Mouse (Mus musculus) gonadal fat pad, adult 2 months (tissue): ENCODE data around the gene Tubgcp6. TPM values are rescaled to one million over a fixed set of nuclear protein-coding genes. Genes with fewer than 3 reads are reported as not detected.

Experiments used
- DNase-seq: peaks from one replicate; pipeline ENCODE4 v3.0.0-alpha.2; 2012; ENCODE audit warnings: low read depth
- polyA plus RNA-seq: library from polyadenylated mRNA; depleted of rRNA; stranded (reverse); fragments of >200 nt; gene quantifications from 2 replicates; pipeline ENCODE4 v1.2.3, GENCODE M21; 2012

The Tubgcp6 gene
- polyA plus RNA-seq, 1 experiment: 71.9 TPM

- DNase-seq: no peak
Measured at GRCm38 (mm10) chr15:89141905-89142304, 19.0 kb upstream of the Tubgcp6 start.

GRCm38 (mm10) chr15:89141443-89141842, 18.5 kb upstream of the Tubgcp6 start:
- no peak for DNase-seq

DNA sequence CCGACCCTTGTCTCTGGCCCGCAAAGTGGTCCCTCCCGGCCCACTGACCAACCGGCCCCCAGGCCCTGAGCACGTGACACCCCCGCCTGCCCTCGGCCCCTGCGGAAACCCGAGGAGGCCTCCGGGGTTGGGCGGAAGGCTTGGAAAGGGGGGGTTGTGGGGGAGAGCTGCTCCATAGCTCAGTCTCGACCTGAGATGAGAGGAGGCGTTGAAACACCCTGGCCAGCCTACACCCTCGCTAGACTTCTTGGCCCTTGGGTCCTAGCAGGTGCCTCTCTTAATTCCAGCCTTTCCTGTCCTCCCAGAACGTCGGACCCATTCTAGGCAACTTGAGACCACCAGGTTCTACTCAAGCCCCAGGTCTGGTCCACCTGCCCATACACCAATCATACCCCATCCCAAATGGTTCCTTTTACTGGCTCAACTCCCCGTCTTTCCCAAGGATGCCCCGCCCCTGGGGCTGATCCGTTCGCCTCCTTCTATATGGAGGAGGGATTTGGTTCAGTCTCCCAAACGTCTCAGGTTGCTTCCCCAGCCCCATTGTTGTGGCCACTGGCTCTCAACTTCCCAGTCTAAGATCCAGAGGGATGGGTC, 17.8 kb upstream of the Tubgcp6 start, which contains the start of gene Mapk12:
Gene Mapk12, minus strand, starts transcription at position 45 of the 594 bp plus-strand sequence.
- DNase-seq: no peak

DNA sequence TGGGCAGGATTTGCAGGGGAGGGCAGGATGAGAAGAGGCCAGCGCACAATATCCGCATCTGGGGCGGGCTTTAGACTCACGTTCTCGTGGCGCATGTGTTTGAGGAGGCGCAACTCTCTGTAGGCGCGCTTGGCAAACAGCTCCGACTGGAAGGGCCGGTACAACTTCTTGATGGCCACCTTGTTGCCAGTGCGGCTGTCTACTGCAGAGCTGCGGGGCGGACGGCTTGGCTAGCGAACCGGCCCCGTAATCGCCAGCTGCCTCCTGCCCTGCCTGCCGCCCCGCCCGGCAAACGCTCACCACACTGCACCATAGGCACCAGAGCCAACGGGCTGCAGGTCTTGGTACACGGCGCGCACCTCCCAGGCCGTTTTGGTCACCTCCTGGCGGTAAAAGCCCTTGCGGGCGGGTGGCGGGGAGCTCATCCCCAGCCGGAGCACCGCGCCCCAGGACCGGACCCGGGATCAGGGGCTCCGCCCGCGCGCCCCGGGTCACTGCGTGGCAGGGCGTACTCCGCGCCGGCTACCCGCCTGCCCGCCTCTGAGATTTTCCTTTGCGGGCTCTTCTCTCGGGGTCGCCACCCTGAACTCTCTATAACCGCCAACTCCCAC, 17.2 kb upstream of the Tubgcp6 start:
- no peak for DNase-seq

- no peak for DNase-seq
Measured at GRCm38 (mm10) chr15:89138531-89138930, 15.6 kb upstream of the Tubgcp6 start.

DNA sequence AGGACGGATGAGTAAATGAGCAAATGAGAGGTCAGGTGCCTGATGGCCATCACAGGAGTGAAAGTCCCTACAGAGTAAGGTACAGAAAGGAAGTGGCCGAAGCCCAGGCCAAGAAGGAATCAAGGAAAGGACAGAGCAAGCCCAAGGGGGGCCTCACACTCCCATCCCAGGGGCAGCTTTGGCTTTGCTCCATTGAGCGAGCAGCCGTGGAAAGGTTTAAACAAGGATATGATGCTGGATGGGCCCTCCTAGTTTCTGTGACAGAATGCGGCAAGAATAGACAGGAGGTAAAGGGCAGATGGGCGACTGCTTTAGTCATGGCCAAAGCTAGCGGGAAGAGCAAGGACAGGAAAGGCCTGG, 15.1 kb upstream of the Tubgcp6 start:
- DNase-seq: no peak

- no peak for DNase-seq
Measured at GRCm38 (mm10) chr15:89137378-89138045, 14.6 kb upstream of the Tubgcp6 start.

- no peak for DNase-seq
Measured at GRCm38 (mm10) chr15:89136461-89137155, 13.7 kb upstream of the Tubgcp6 start.

GRCm38 (mm10) chr15:89131316-89131715, 8.4 kb upstream of the Tubgcp6 start:
- DNase-seq: no peak

DNA sequence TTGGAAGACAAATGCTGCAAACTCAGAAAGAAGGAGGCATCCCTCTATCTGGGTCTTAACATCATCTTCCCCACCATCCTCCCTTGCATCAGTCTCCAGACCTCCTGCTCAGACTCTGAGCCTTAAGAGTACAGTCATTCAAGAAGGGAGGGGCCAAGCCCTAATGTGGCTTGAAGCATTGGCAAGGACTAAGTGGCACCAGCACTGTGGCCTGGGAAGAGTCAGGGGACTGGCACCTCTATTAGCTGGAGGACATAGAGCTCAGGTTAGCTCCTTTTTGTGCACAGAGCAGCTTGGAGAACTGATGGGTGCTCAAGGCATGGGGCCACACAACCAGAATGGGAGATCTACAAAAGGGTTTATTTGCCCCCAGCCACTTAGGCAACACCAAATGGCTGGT, 7.3 kb upstream of the Tubgcp6 start:
- DNase-seq: no peak

GRCm38 (mm10) chr15:89128382-89129350, 5.8 kb upstream of the Tubgcp6 start, which contains the start of gene Hdac10:
TSS of gene Hdac10 (minus strand) at chr15:89128700.
- no peak for DNase-seq

DNA sequence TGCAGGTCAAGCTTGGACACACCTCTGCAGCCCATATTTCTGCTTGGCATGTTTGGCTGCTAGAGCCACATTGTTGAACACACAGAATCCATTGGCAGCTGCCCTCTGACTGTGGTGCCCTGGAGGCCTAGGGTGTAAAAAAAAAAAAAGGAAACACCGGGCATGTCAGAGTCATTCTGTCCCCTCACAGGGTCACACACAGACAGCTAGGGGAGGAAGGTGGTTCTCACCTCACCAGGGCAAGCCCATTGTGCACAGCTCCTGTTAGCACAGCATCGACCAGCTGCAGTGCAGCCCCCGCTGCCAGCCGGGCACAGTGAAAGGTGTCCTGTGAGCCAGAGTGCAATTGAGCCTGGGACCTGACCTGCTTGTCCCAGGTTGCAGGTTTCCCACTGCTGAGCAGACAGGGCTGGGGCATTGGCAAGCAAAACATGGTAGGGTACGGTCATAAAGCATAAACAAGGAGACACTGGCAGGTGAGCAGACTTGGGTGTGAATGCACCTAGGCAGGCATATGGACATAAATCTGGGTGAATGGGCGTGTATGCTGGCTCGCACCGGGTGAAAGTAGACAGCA, 4.5 kb upstream of the Tubgcp6 start:
- DNase-seq: no peak

DNA sequence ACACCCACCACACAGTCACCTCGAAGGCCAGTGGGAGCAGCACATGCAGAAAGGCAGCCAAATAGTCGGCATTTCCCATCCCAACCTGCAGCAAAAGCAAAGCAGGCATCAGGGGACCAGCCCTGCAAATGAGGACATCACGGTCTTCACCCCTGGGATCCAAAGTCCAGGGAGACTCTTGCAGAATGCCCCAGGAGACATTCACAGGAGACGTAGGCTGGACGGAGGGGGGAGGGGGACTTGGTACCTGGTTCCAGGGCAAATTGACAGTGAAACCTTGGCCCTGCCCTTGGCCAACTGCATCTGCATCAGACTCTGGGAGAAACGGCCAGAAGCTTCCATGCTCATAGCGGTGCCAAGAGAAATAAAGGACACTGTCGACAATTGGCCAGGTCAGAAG, 3.7 kb upstream of the Tubgcp6 start:
- DNase-seq: no peak

DNA sequence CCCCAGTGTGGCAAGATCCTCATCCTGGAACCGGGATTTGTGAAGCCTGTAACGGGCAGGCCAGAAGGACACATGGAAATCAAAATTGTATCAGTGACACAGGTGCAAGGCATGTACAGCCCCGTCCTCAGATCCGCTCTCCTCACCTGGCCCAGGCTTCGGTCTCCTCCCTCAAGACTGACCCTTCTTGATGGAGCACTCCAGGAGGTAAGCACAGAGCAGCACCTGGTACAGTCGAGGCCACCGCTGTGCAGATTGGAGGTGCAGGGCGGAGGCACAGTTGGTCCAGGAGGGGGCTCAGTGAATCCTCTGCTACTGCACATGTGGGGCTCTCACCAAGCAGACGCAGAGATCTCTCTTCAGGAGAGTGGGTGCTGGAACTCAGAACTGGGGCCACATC, 2.4 kb upstream of the Tubgcp6 start:
- no peak for DNase-seq

- no peak for DNase-seq
Measured at GRCm38 (mm10) chr15:89124312-89124711, 1.4 kb upstream of the Tubgcp6 start.

DNA sequence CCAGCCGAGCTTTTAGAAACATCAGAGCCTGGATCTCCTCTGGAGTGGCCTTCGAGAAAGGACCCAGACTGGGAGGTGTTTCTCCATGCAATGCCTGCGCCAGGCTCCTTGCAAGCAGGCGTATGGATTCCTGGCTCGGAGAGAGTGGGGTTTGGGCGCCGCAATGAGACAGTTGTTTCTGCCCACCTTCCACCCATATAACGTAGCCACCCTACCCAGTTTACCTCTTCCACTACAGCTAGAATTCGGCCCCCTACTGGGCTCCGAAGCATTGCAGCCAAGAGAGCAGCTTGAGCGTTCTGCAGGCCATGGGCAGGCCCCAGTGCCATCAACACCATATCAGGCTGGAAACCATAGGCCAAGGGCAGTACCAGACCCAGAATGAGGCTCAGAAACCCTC, 683 bp upstream of the Tubgcp6 start:
- DNase-seq: no peak

- no peak for DNase-seq
Measured at GRCm38 (mm10) chr15:89118007-89118406, 4.9 kb downstream of the Tubgcp6 start.

DNA sequence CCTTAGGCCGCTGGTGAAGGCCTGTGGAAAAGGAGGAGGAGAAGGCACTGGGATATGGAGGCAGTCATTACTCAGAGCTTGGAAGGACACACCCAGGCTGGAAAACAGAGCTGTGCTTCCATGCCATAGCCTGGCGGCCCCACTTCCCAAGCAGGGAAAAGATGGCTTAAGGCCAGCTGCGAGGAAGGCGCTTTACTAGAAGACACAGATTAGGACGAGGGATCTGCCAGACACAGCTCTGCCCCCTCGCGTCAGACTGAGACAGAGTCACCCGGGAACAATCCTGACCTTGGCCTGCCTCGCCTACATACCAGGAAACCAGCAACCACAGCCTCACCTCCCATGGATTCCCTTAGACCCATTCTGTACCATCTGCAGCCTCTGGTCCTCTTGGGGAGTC, 12.8 kb downstream of the Tubgcp6 start:
- DNase-seq: no peak

DNA sequence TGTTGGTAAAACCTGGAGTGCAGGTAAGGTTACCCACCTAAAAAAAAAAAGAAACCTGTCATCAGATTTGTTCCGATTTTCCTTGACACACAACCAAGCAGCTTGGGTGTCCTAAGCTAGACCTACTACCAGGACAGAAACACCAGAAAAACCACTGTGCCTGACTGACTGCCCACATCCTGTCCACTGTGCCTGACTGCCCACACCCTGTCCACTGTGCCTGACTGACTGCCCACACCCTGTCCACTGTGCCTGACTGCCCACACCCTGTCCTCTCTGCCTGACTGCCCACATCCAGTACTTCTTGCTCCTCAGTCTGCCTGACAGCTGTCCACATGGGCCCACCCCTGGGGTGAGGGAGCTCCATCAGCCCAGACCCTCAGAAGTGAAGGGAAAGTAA, 15.9 kb downstream of the Tubgcp6 start:
- no peak for DNase-seq

GRCm38 (mm10) chr15:89106073-89106472, 16.8 kb downstream of the Tubgcp6 start:
- DNase-seq: no peak

DNA sequence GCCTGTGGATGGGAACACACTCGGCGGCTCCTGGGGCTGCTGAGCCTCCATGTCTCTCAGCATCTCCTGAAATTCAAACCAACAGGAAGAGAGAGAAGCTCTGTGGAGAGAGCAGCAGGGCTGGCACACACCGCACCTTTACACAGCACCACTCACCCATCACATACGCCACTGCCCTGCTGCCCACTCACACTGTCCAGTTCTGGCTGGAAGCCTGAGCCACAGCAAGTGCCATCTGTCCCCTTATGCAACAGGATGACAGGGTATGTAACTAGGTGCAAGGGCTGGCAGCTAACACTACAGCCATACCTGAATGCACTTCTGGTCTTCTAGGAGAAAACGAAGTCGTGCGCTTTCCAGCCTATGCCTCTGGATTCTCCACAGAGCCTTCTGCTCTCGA, 18.5 kb downstream of the Tubgcp6 start:
- no peak for DNase-seq
